Mouse (Mus musculus): ENCODE data around the gene Pfas. TPM values are rescaled to one million over a fixed set of nuclear protein-coding genes. Genes with fewer than 3 reads are reported as not detected.
"Not testable (repeated sequence)": the region's sequence is repeated elsewhere in the genome, so short reads cannot be mapped to it uniquely, and the experiment has no call there.

Pfas gene
- total RNA-seq, 2 experiments from 2014 or later, result 20.1 to 24.7 TPM

- intact Hi-C loops (cut with DNase I), result loop anchor here (2.0 to 5.0 kb wide), 2 partner anchors 28 to 64 kb away; partner anchors contain the start of gene Rpl26
- Histone ChIP-seq H3K4me3 (no peak overlapping the region), H3K27ac (no peak overlapping the region)
- DNase-seq (ENCODE audit: extremely low spot score in 1 of 2, low spot score in 2 of 2), result no peak
- no peak for TF ChIP-seq CTCF (IDR thresholded peaks at IDR 0.05)
Observed at GRCm38 (mm10) chr11:68966554-68966953, 41.7 kb downstream of the Pfas start.

GRCm38 (mm10) chr11:68965845-68966244, 42.4 kb downstream of the Pfas start:
- no peak for DNase-seq (ENCODE audit: extremely low spot score in 1 of 2, low spot score in 2 of 2)
- Histone ChIP-seq H3K4me3 (no peak overlapping the region), H3K27ac (no peak overlapping the region)
- intact Hi-C loops (cut with DNase I), result loop anchor here (2.0 to 5.0 kb wide), 2 partner anchors 27 to 64 kb away; partner anchors contain the start of gene Rpl26
- peak; percentile 68 for TF ChIP-seq CTCF (IDR thresholded peaks at IDR 0.05)

GRCm38 (mm10) chr11:68965050-68965449, 43.2 kb downstream of the Pfas start:
- Histone ChIP-seq H3K4me3 (no peak overlapping the region), H3K27ac (no peak overlapping the region)
- intact Hi-C loops (cut with DNase I), result loop anchor here (5.0 kb wide), 1 partner anchor 63 kb away; the partner anchor contains the start of gene Rpl26
- no peak for DNase-seq (ENCODE audit: extremely low spot score in 1 of 2, low spot score in 2 of 2)
- no peak for TF ChIP-seq CTCF (IDR thresholded peaks at IDR 0.05)

DNA sequence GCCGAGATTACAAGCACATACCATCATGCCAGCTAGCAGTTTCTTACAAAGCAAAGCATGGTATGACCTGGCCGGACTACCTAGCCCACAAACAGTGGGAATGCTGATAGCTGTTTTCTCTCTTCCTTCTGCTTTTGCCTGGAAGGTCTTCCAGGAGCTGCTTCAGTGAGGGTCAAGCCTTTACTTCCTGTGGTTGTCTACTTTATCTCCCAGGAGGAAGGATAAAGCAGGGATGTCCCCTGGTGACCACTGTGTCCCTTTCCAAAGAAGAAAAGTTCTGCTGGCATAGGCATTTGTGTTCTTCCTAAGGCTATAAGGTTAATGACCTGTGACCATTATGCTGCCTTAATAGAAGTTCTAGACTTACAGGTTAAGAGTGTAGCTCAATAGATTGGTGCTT, 44.9 kb downstream of the Pfas start:
- TF ChIP-seq CTCF (IDR thresholded peaks at IDR 0.05), result no peak
- intact Hi-C loops (cut with DNase I), result no loop called here
- no peak overlapping the region for H3K27ac ChIP-seq
- H3K4me3 ChIP-seq, result no peak overlapping the region
- no peak for DNase-seq (ENCODE audit: extremely low spot score in 1 of 2, low spot score in 2 of 2)

- H3K27ac ChIP-seq, result not testable (repeated sequence)
Observed at GRCm38 (mm10) chr11:68962159-68962558, 46.1 kb downstream of the Pfas start.

DNA sequence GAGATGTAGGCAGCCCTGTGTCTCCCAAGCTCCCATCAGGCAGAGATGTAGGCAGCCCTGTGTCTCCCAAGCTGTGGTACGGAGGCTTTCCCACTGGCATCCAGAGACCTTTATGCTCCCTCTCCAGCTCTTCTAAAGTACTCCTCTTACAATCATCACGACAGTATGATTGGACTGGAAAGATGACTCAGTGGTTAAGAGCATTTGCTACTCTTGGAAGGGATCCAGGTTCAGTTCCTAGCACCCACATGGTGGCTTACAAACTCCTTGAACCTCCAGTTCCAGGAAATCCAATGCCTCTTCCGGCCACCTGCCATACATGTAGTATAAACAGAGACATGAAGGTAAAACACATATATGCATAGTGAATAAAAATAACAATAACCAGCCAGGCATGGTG, 46.7 kb downstream of the Pfas start:
- intact Hi-C loops (cut with DNase I), result no loop called here
- Histone ChIP-seq H3K4me3 (no peak overlapping the region), H3K27ac (no peak overlapping the region)
- no peak for DNase-seq (ENCODE audit: extremely low spot score in 1 of 2, low spot score in 2 of 2)
- no peak for TF ChIP-seq CTCF (IDR thresholded peaks at IDR 0.05)

More at GRCm38 (mm10) chr11:68962159-68962558, 46.1 kb downstream of the Pfas start:
- DNase-seq (ENCODE audit: extremely low spot score in 1 of 2, low spot score in 2 of 2); intact Hi-C loops (cut with DNase I); H3K4me3 ChIP-seq: not testable (repeated sequence)

GRCm38 (mm10) chr11:68957971-68958370, 50.3 kb downstream of the Pfas start:
- no peak overlapping the region for H3K27ac ChIP-seq
- TF ChIP-seq CTCF (IDR thresholded peaks at IDR 0.05), result no peak
- intact Hi-C loops (cut with DNase I), result no loop called here
- DNase-seq (ENCODE audit: extremely low spot score in 1 of 2, low spot score in 2 of 2), result no peak
- H3K4me3 ChIP-seq, result no peak overlapping the region

- intact Hi-C loops (cut with DNase I), result no loop called here
- no peak for TF ChIP-seq CTCF (IDR thresholded peaks at IDR 0.05)
- H3K4me3 ChIP-seq, result peak within 1 kb of the TSS; percentile 19
- no peak for DNase-seq (ENCODE audit: extremely low spot score in 1 of 2, low spot score in 2 of 2)
- H3K27ac ChIP-seq, result peak within 1 kb of the TSS; percentile 62
Observed at GRCm38 (mm10) chr11:68957308-68957707, 51.0 kb downstream of the Pfas start, which contains the start of gene Arhgef15. Gene Arhgef15 (minus strand): TSS chr11:68957480.

DNA sequence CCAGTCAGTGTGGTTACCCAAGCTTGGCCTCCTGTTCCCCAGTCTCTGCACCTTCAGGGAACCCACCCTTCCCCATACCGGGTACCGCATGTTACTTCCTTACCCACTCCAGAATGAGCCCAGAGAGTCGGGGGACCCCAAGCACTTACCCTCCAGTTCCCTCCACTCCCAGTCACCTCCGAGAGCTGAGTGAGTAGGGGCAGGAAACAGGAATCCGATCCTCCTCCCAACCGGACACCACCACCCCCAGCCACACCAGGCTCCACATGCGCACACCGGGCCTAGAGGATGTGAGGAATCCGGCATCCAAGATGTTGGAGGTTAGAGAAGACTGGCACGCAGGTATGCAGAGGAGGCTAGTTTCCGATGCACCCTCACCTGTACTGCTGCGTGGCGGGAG, 51.6 kb downstream of the Pfas start:
- Histone ChIP-seq H3K4me3 (peak overlapping the region; percentile 19), H3K27ac (peak overlapping the region; percentile 62)
- no peak for DNase-seq (ENCODE audit: extremely low spot score in 1 of 2, low spot score in 2 of 2)
- TF ChIP-seq CTCF (IDR thresholded peaks at IDR 0.05), result no peak
- intact Hi-C loops (cut with DNase I), result no loop called here

- no peak for TF ChIP-seq CTCF (IDR thresholded peaks at IDR 0.05)
- H3K27ac ChIP-seq, result peak overlapping the region; percentile 62
- intact Hi-C loops (cut with DNase I), result no loop called here
- peak overlapping the region; percentile 19; the same call in 1 of the 2 replicates for H3K4me3 ChIP-seq
- no peak for DNase-seq (ENCODE audit: extremely low spot score in 1 of 2, low spot score in 2 of 2)
Observed at GRCm38 (mm10) chr11:68956107-68956506, 52.2 kb downstream of the Pfas start.

GRCm38 (mm10) chr11:68955473-68955872, 52.8 kb downstream of the Pfas start:
- H3K4me3 ChIP-seq, result no peak overlapping the region
- no peak for DNase-seq (ENCODE audit: extremely low spot score in 1 of 2, low spot score in 2 of 2)
- H3K27ac ChIP-seq, result no peak overlapping the region
- TF ChIP-seq CTCF (IDR thresholded peaks at IDR 0.05), result no peak
- intact Hi-C loops (cut with DNase I), result no loop called here

GRCm38 (mm10) chr11:68954408-68954807, 53.9 kb downstream of the Pfas start:
- intact Hi-C loops (cut with DNase I), result no loop called here
- peak overlapping the region; percentile 27 for H3K4me3 ChIP-seq
- no peak overlapping the region for H3K27ac ChIP-seq
- TF ChIP-seq CTCF (IDR thresholded peaks at IDR 0.05), result no peak
- no peak for DNase-seq (ENCODE audit: extremely low spot score in 1 of 2, low spot score in 2 of 2)

GRCm38 (mm10) chr11:68953903-68954302, 54.4 kb downstream of the Pfas start:
- intact Hi-C loops (cut with DNase I), result no loop called here
- H3K4me3 ChIP-seq, result peak overlapping the region; percentile 27
- no peak for TF ChIP-seq CTCF (IDR thresholded peaks at IDR 0.05)
- no peak for DNase-seq (ENCODE audit: extremely low spot score in 1 of 2, low spot score in 2 of 2)
- H3K27ac ChIP-seq, result no peak overlapping the region

All from left cerebral cortex, adult 2 months (tissue).